Mouse (Mus musculus): Measurements from ENCODE around the gene Dnajb3.
"Not testable (repeated sequence)": the region's sequence is repeated elsewhere in the genome, so short reads cannot be mapped to it uniquely, and the experiment has no call there.

Dnajb3 gene

DNA sequence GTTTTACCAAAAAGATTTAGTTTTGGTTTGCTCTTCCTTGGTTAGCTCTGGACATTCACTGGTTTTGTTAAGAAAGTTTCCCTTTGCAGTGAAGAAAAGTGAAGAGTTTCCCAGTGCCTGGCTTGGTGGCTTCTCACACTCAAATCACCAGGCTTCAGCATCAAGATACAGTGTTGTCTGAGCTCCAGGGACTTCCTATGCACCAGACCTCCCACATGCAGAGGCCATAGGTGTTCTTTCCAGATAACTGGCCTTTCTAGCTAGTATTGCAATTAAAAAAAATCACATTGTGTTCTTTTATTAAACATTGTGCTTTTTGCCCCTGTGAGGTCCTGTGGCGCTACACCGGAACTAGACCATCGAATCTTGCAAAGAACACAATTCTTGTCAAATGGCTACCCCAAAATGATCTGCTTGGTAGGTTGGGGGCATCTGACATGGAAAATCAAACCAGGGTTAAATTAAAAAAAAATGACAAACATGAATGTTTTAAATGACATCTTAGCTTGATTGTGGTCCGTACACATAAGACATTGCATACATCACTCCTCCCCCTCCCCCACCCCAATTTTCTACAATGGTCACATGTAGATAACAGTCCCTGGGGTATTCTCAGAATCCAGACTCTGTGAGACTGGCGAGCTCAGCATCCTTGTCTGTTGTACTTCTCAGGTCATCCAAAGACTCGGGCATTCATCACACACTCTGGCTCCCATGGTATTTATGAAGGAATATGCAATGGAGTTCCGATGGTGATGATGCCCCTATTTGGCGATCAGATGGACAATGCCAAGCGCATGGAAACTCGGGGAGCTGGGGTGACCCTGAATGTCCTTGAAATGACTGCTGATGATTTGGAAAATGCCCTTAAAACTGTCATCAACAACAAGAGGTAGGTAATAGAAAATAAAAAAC lies 10.1 kb upstream of the Dnajb3 start:
- no peak for DNase-seq

DNA sequence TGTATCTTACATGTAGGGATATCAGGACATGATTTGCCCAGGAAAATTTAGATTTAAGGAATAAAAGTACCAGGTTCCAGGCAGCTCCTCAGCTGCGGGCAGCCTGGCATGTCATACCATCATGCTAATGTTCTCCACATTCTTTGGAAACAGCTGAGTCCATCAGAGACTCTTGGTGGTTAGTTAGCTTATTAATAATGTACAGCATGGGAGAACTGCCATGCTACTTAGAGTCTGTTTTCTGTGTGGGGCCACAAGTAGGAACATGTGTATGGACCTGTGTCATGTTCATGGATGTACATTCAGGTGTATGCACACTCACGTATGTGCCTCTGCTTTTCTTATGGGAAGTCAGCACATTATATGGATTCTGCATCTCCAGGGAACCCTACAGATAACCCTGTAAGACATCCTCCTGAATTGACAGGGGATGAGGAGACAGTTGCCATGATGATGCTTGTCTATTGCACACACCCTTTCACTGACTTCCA lies 8.9 kb upstream of the Dnajb3 start:
- DNase-seq = no peak

DNA sequence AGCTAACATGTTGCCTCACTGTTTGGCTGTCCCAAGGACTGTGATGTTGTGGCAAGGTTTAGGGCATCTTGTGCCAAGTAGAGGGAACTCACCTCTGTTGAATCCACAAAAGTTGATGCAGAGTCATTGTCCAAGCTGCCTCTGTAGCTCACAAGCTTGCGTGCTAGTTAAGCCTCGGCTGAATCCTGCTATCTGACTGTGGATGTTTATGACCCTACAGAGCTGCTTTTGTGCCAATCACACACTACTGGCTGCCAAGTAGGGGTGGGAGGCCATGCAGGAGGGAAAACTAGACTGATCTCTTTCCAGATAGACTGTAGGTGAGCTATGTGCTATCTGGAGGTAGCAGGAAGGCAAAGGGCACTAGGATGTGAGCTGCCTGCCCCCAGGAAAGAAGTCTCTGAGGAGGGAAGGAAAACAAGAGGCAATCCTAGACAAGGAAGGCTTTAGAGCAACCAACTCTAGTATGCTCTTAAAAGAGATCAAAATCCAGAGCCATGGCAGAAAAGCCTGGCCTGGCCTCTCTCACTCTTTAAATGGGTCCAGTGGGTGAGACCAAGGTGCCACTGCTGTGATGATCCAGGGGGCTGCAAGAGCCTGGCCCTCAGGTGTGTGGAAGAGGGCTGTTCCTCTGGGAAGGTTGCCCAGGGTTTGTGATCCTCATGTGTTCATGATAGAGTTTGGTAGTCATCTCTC lies 8.3 kb upstream of the Dnajb3 start:
- peak; percentile 15 to 29 for DNase-seq

DNA sequence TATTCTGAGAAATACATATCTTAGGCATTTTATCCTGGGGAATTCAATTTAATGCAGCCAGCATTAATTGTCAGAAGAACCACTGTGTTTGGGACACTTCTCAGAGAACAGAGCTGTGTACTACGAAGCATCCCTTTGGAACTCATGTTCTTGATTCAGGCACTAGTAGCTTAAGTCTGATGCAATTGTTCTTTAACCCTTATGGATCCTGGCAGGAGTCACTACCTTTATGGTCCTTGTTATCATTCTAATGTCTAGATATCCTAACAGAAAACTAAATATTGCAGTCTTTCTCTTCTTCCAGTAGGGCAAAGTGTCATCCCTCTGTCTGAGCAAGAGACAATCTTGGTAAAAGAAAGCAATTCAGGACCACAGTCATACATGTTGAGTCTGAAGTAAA lies 7.5 kb upstream of the Dnajb3 start:
- DNase-seq = no peak

DNA sequence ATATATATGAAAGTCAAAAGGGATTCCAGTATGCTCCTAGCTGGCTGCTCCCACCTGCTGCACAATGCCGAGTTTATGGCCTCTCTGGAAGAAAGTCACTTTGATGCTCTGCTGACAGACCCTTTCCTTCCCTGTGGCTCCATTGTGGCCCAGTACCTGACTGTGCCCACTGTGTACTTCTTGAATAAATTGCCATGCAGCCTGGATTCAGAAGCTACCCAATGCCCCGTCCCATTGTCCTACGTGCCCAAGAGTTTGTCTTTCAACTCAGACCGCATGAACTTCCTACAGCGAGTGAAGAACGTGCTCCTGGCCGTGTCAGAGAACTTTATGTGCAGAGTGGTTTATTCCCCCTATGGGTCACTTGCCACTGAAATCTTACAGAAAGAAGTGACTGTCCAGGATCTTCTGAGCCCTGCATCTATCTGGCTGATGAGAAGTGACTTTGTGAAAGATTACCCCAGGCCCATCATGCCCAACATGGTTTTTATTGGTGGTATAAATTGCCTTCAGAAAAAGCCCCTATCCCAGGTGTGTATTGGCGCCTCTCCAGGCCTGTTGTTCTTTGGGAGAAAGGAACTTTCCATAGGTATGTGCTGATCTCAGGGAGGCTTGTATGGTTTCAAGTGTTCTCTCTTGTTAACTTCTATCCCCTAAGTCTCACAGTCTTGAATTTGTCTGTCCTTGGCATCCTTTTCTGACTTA lies 6.9 kb upstream of the Dnajb3 start:
- peak; percentile 14 to 19 for DNase-seq

DNA sequence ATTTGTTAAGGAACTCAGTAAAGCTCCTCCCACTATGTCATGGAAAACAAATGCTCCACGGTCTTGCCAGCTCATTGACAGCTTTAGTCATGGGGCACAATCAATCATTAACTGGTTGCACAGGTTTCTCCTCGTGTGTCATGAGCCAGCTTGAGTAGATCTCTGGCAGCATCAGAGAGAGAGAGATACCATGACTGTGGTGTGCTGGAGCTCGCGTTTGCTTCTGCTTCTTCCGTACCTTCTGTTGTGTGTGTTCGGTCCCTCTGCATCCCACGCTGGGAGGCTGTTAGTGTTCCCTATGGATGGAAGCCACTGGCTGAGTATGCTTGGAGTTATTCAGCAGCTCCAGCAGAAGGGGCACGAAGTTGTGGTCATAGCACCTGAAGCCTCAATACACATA lies 6.2 kb upstream of the Dnajb3 start, which contains the start of gene Ugt1a1:
Gene Ugt1a1, plus strand, starts transcription at position 148 of the 400 bp plus-strand sequence.
- peak in 1 of 2 experiments; percentile 5 for DNase-seq

DNA sequence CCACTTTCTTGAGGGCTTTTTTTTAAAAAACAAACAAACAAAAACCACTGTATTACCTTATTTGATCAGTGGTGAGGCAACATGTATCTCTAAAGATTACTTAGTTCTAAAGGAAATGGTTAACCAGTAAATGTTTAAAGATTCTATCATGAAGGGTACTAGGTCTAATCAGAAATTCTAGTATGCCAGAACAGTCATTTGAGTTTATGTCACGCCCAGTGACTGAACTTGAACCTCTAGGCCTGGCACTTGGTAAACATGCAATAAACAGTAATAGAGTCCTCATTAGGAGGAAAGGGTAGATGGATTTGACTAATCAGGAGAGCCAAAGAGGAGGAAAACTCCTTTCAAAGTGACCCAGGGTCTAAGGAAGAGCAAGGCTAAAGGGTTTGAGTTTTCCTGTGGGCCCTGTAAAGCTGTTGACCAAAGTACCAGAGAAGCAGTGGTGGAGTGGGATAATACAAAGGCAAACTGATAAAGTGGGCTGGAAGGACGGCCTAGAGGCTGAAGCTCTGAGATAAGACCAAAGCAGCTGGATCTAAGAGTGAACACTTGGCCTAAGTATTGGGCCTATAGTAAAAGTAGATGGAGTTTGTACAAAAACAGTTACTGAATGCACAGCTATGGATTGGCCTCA lies 1.4 kb upstream of the Dnajb3 start:
- no peak for DNase-seq

DNA sequence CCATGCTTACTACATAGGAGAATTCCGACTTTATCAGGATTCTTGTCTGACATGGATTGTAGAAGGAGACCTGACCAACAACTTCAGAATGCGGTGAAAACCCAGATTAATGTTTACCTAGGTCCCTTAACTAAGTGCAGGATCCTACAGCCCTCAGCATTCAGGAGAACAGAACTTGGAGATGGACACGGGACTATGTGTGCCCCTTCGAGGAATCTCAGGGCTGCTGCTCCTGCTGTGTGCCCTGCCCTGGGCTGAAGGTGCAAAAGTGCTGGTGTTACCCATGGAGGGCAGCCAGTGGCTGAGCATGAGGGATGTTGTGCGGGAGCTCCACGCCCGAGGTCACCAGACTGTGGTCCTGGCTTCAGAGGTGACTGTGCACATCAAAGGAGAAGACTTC lies 5.1 kb downstream of the Dnajb3 start, which contains the start of gene Ugt1a2:
Gene Ugt1a2, plus strand, starts transcription at position 146 of the 400 bp plus-strand sequence.
- DNase-seq = no peak

DNA sequence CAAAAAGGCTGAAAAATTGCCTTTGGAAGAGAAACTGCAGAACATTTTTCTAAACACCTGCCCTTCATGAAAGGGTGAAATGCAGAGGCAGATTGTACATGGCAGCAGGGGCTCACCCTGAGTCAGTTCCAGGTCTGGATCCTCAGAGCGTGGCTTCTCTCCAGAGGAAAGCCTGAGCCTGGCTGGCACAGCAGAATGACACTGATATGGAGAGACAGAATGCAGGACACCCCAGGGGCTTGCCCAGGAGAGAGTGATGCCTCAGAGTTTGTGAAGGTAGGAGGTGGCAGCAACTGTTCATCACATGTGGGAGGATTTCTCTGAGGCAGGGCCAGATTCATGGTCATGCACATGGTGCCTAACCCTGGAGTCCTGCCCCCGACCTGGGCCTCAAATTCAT lies 5.6 kb downstream of the Dnajb3 start:
- DNase-seq = peak; percentile 59 to 64

DNA sequence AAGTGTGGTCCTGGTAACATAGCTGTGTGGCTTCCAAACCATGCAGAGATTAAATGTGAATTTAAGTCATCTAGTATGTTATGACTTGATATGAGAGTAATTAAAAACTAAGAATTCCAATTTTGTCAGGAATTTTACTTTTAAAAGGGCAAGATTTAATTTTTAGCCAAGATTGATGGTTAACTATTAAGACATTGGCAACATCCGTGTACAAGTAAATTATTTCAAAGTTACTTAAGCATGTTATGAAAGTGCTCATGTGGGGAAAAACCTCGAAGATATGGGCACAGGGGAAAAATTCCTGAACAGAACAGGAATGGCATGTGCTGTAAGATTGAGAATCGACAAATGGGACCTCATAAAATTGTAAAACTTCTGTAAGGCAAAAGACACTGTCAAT lies 8.1 kb downstream of the Dnajb3 start:
- DNase-seq = no peak

DNA sequence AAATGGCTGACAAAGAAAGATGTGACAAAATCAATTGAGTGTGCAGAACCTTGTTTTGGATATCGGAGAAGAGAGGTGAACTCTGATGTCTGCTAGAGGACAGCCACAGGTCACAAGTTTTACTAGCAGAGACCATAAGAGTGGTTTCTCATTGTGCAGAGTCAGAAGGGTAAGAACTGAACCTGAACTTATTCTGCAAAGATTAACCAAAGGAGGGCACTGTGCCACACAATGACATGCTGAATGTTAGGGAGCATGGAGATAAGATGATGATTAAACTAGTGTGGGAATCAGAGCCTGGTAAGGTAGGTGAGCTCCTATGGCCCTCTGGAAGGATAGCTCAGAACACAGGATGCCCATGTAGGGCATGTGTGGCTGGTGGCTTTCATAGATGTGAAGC lies 9.9 kb downstream of the Dnajb3 start:
- DNase-seq = no peak

DNA sequence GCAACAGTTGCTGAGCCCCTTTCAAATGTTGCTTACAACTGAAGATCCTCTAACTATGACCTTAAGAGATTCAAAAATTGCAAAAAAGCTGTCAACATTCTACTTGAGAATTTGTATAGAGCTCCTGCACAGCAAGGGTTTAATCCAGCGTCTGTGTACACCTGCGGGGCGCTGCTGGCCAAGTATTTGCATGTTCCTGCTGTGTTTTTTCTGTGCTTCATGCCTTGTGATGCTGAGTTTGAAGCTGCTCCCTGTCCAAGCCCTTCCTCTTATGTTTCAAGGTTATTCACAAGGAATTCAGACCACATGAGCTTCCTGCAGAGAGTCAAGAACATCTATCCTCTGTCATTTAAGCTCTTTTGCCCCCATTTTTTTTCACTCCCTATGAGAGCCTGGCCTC lies 13.4 kb downstream of the Dnajb3 start:
- DNase-seq = no peak

DNA sequence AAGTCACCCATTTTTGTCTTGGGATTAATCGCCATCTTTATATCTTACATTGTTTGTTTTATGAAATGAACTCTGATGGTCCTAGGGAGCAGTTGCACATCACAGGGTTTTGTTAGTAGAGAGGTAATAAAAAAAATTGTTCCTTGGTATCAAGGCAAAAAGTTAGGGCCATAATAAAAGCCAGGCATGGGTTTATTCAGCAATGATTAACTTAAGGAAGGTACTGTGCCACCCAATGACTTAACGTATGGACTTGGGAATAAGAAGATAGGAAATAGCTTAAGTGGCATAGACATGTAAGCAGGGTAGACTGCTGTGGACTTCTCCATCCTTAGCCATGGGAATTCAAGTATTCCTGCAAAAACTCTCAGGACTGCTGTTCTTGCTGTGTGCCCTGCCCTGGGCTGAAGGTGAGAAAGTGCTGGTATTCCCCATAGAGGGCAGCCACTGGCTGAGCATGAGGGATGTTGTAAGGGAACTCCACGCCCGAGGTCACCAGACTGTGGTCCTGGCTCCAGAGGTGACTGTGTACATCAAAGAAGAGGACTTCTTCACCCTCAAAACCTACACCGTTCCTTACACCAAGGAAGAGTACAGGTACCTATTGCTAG lies 19.2 kb downstream of the Dnajb3 start:
- DNase-seq = no peak

DNA sequence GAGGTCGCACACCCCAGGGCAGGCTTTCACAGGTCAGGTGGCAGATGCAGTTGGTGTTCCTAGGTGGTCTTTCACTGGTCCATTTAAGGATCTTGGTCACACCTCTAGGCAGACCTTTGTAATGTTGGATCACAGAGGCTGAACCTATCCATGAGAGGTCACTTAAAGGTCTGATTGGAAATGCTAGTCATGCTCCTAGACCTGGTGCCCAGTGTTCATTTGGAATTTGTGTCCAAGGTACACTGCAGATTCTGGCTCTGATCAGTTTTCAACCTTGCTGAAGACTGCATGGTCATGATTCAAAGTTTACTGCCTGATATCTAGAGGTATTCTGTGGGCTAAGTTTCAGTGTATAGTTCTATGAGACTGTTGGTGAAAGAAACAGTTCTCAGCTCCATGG lies 25.9 kb downstream of the Dnajb3 start:
- DNase-seq = no peak

DNA sequence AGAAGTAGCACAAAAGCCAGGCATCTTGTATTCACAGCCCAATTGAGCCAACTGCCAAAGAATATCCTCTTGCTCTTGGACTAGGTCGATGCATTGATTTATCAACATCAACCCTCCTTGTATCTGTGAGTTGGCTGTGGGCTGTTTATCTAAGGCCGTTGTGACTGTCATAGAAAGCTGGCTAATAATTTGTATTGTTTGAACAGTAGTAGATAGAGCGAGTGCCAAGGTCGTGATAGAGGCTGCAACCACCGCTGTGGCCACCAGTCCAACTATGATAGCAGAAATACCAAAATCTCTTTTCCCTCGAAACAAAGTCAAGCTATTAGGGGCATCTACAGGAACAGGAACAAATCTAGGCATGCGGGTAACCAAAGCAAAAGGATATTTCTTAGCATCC lies 33.4 kb downstream of the Dnajb3 start:
- not testable (repeated sequence) for DNase-seq

DNA sequence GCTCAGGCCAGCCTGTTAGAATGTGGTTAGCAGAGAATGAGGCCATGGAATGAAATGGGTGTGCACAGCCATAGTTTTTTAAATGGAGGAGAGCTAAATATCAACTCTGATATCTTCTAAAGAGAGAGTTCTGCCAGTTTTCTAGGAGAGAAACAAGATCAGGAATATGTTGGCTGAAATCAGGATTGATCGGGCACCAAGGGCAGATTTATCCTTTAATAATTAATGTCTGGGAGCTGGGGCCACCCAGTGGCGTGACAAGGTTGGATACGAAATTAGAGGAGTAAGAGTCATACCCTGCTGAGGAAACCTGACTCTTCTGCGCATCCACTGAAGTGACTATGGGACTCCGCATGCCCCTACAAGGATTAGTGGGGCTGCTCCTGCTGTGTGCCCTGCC lies 39.9 kb downstream of the Dnajb3 start, which contains the start of gene Ugt1a5:
Gene Ugt1a5, plus strand, starts transcription at position 302 of the 400 bp plus-strand sequence.
- no peak for DNase-seq

DNA sequence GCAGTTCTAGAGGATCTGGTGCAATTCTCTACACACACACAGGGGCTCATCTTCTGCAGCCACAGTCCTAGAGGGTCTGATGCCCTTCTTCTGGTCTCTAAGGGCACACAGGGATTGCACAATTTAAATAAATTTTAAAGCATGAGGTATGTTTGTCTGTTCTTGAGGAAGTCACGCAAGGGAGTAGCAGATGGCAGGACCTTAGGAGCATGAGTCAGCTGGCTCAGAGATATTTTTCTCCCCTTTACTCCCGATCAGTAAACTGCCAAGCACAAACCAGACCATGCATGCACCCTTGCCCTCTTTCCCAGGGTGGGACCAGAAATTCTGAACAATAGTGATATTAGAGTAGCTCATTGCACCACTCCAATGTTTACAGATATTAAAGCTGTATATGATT lies 47.2 kb downstream of the Dnajb3 start:
- no peak for DNase-seq

Data from cerebellum, postnatal 10 days (tissue).